Mouse (Mus musculus): Measurements from ENCODE around the gene Kcne2. TPM values are rescaled to one million over a fixed set of nuclear protein-coding genes. Genes with fewer than 3 reads are reported as not detected.

The Kcne2 gene
- polyA plus RNA-seq, 1 experiment = not detected

- peaks cover under 1% of the 10 kb centered on the region for H3K36me3 ChIP-seq (ENCODE audit: control insufficient read depth, insufficient read depth)
- H3K4me2 ChIP-seq (ENCODE audit: low read depth) = peak overlapping the region; percentile 94
- H3K27me3 ChIP-seq (ENCODE audit: control insufficient read depth, insufficient read depth, insufficient read length) = no peaks in the 10 kb centered on the region
- H3ac ChIP-seq (ENCODE audit: control insufficient read depth, insufficient read length) = peak overlapping the region; percentile 14
- peak overlapping the region; percentile 88 for H3K4me3 ChIP-seq
- TF ChIP-seq MYOG (IDR thresholded peaks at IDR 0.05; ENCODE audit: control insufficient read depth in 1 of 3, insufficient read depth in 1 of 3, insufficient read length in 2 of 3, low read depth in 2 of 3) = peak; percentile 53 to 97 (median 92)
- TF ChIP-seq MYOD1 (IDR thresholded peaks at IDR 0.05; ENCODE audit: control insufficient read depth in 1 of 3, insufficient read length in 2 of 3, low read depth in 2 of 3) = peak; percentile 89 to 94 (median 93)
- peak; percentile 57 for TF ChIP-seq TCF12 (IDR thresholded peaks at IDR 0.05; ENCODE audit: insufficient read depth, poor library complexity, severe bottlenecking)
- peak; percentile 45 for TF ChIP-seq TCF3 (IDR thresholded peaks at IDR 0.05; ENCODE audit: insufficient read length, low read depth)
- TF ChIP-seq SRF (IDR thresholded peaks at IDR 0.05; ENCODE audit: control insufficient read depth, insufficient read length, low read depth) = no peak
- no peak for TF ChIP-seq POLR2A (IDR thresholded peaks at IDR 0.05; ENCODE audit: insufficient read length, low read depth)
- no peaks in the 10 kb centered on the region for H3K79me2 ChIP-seq (ENCODE audit: control insufficient read depth, insufficient read depth)
Observed at GRCm38 (mm10) chr16:92301989-92302388, 9.8 kb downstream of the Kcne2 start.

GRCm38 (mm10) chr16:92302506-92302905, 10.3 kb downstream of the Kcne2 start:
- Histone ChIP-seq H3K4me2 (ENCODE audit: low read depth) (peak overlapping the region; percentile 94), H3ac (ENCODE audit: control insufficient read depth, insufficient read length) (no peak overlapping the region), H3K4me3 (peak overlapping the region; percentile 88), H3K79me2 (ENCODE audit: control insufficient read depth, insufficient read depth) (no peaks in the 10 kb centered on the region), H3K27me3 (ENCODE audit: control insufficient read depth, insufficient read depth, insufficient read length) (no peaks in the 10 kb centered on the region), H3K36me3 (ENCODE audit: control insufficient read depth, insufficient read depth) (peaks cover 6% of the 10 kb centered on the region)
- no peak for TF ChIP-seq USF1 (IDR thresholded peaks at IDR 0.05; ENCODE audit: low read depth)
- no peak for TF ChIP-seq POLR2AphosphoS2 (IDR thresholded peaks at IDR 0.05; ENCODE audit: insufficient read length, low read depth)
- no peak for TF ChIP-seq REST (IDR thresholded peaks at IDR 0.05; ENCODE audit: insufficient read depth, insufficient read length)
- TF ChIP-seq MAX (IDR thresholded peaks at IDR 0.05; ENCODE audit: low read depth) = no peak
- no peak for TF ChIP-seq E2F4 (IDR thresholded peaks at IDR 0.05; ENCODE audit: insufficient read depth)

GRCm38 (mm10) chr16:92305519-92305918, 13.3 kb downstream of the Kcne2 start:
- no peak overlapping the region for H3K4me3 ChIP-seq
- no peak overlapping the region for H3ac ChIP-seq (ENCODE audit: control insufficient read depth, insufficient read length)
- H3K4me2 ChIP-seq (ENCODE audit: low read depth) = no peak overlapping the region
- H3K79me2 ChIP-seq (ENCODE audit: control insufficient read depth, insufficient read depth) = no peaks in the 10 kb centered on the region
- H3K27me3 ChIP-seq (ENCODE audit: control insufficient read depth, insufficient read depth, insufficient read length) = no peaks in the 10 kb centered on the region
- TF ChIP-seq SRF (IDR thresholded peaks at IDR 0.05; ENCODE audit: control insufficient read depth, insufficient read length, low read depth) (no peak), REST (IDR thresholded peaks at IDR 0.05; ENCODE audit: insufficient read depth, insufficient read length) (no peak), CEBPB (IDR thresholded peaks at IDR 0.05; ENCODE audit: insufficient read depth, poor library complexity, severe bottlenecking) (no peak), POLR2AphosphoS2 (IDR thresholded peaks at IDR 0.05; ENCODE audit: insufficient read length, low read depth) (no peak), MYOD1 (IDR thresholded peaks at IDR 0.05; ENCODE audit: control insufficient read depth in 1 of 3, insufficient read length in 2 of 3, low read depth in 2 of 3) (no peak), POLR2A (IDR thresholded peaks at IDR 0.05; ENCODE audit: insufficient read length, low read depth) (no peak), MAX (IDR thresholded peaks at IDR 0.05; ENCODE audit: low read depth) (no peak), E2F4 (IDR thresholded peaks at IDR 0.05; ENCODE audit: insufficient read depth) (no peak), TCF12 (IDR thresholded peaks at IDR 0.05; ENCODE audit: insufficient read depth, poor library complexity, severe bottlenecking) (no peak), USF1 (IDR thresholded peaks at IDR 0.05; ENCODE audit: low read depth) (no peak), TCF3 (IDR thresholded peaks at IDR 0.05; ENCODE audit: insufficient read length, low read depth) (no peak), MYOG (IDR thresholded peaks at IDR 0.05; ENCODE audit: control insufficient read depth in 1 of 3, insufficient read depth in 1 of 3, insufficient read length in 2 of 3, low read depth in 2 of 3) (no peak)
- H3K36me3 ChIP-seq (ENCODE audit: control insufficient read depth, insufficient read depth) = peaks cover 7% of the 10 kb centered on the region

GRCm38 (mm10) chr16:92307947-92308346, 15.8 kb downstream of the Kcne2 start:
- no peak overlapping the region for H3K4me3 ChIP-seq
- no peaks in the 10 kb centered on the region for H3K79me2 ChIP-seq (ENCODE audit: control insufficient read depth, insufficient read depth)
- peaks cover 7% of the 10 kb centered on the region for H3K36me3 ChIP-seq (ENCODE audit: control insufficient read depth, insufficient read depth)
- no peaks in the 10 kb centered on the region for H3K27me3 ChIP-seq (ENCODE audit: control insufficient read depth, insufficient read depth, insufficient read length)
- H3ac ChIP-seq (ENCODE audit: control insufficient read depth, insufficient read length) = no peak overlapping the region
- no peak overlapping the region for H3K4me2 ChIP-seq (ENCODE audit: low read depth)
- no peak for TF ChIP-seq REST (IDR thresholded peaks at IDR 0.05; ENCODE audit: insufficient read depth, insufficient read length)
- TF ChIP-seq E2F4 (IDR thresholded peaks at IDR 0.05; ENCODE audit: insufficient read depth) = no peak
- no peak for TF ChIP-seq CEBPB (IDR thresholded peaks at IDR 0.05; ENCODE audit: insufficient read depth, poor library complexity, severe bottlenecking)
- TF ChIP-seq MAX (IDR thresholded peaks at IDR 0.05; ENCODE audit: low read depth) = no peak
- TF ChIP-seq USF1 (IDR thresholded peaks at IDR 0.05; ENCODE audit: low read depth) = no peak
- TF ChIP-seq MYOD1 (IDR thresholded peaks at IDR 0.05; ENCODE audit: control insufficient read depth in 1 of 3, insufficient read length in 2 of 3, low read depth in 2 of 3) = no peak
- no peak for TF ChIP-seq POLR2AphosphoS2 (IDR thresholded peaks at IDR 0.05; ENCODE audit: insufficient read length, low read depth)
- no peak for TF ChIP-seq SRF (IDR thresholded peaks at IDR 0.05; ENCODE audit: control insufficient read depth, insufficient read length, low read depth)
- no peak for TF ChIP-seq POLR2A (IDR thresholded peaks at IDR 0.05; ENCODE audit: insufficient read length, low read depth)
- TF ChIP-seq TCF3 (IDR thresholded peaks at IDR 0.05; ENCODE audit: insufficient read length, low read depth) = no peak
- no peak for TF ChIP-seq MYOG (IDR thresholded peaks at IDR 0.05; ENCODE audit: control insufficient read depth in 1 of 3, insufficient read depth in 1 of 3, insufficient read length in 2 of 3, low read depth in 2 of 3)
- no peak for TF ChIP-seq TCF12 (IDR thresholded peaks at IDR 0.05; ENCODE audit: insufficient read depth, poor library complexity, severe bottlenecking)

GRCm38 (mm10) chr16:92309126-92309525, 16.9 kb downstream of the Kcne2 start:
- no peak overlapping the region for H3K4me2 ChIP-seq (ENCODE audit: low read depth)
- TF ChIP-seq MYOG (IDR thresholded peaks at IDR 0.05; ENCODE audit: control insufficient read depth in 1 of 3, insufficient read depth in 1 of 3, insufficient read length in 2 of 3, low read depth in 2 of 3) = peak in 1 of 3 experiments; percentile 3
- no peak for TF ChIP-seq E2F4 (IDR thresholded peaks at IDR 0.05; ENCODE audit: insufficient read depth)
- no peak for TF ChIP-seq POLR2A (IDR thresholded peaks at IDR 0.05; ENCODE audit: insufficient read length, low read depth)
- TF ChIP-seq SRF (IDR thresholded peaks at IDR 0.05; ENCODE audit: control insufficient read depth, insufficient read length, low read depth) = no peak
- H3K36me3 ChIP-seq (ENCODE audit: control insufficient read depth, insufficient read depth) = peaks cover 7% of the 10 kb centered on the region
- H3K27me3 ChIP-seq (ENCODE audit: control insufficient read depth, insufficient read depth, insufficient read length) = no peaks in the 10 kb centered on the region
- H3ac ChIP-seq (ENCODE audit: control insufficient read depth, insufficient read length) = no peak overlapping the region
- no peak overlapping the region for H3K4me3 ChIP-seq
- no peaks in the 10 kb centered on the region for H3K79me2 ChIP-seq (ENCODE audit: control insufficient read depth, insufficient read depth)

Data from myocyte (in vitro differentiated cells).